Comparison of ENCODE assay signal across 8 mouse cellular contexts in genomic region chrX:20616861-20617175, GRCm38 (mm10). TPM values are rescaled to one million over a fixed set of nuclear protein-coding genes. Genes with fewer than 3 reads are reported as not detected.
A peak's percentile ranks its signal among the peaks of the same experiment; 100 is the strongest.
DNase-seq lines count a peak whose midpoint lies in the region; ATAC-seq and TF ChIP-seq lines count a peak whose summit lies in the region.

No protein-coding gene starts in this region.

- no peaks in the 10 kb centered on the region for H3K27me3 ChIP-seq in testis, adult 2 months (ENCODE audit: control insufficient read depth, insufficient read depth, low read length)
- H3K27me3 ChIP-seq in hindbrain, postnatal 0 days (ENCODE audit: insufficient read depth, low read length) = no peaks in the 10 kb centered on the region
- no peaks in the 10 kb centered on the region for H3K27me3 ChIP-seq in midbrain, embryonic 13.5 days

- no peak for TF ChIP-seq CTCF in testis, adult 2 months (IDR thresholded peaks at IDR 0.05; ENCODE audit: control insufficient read depth, insufficient read depth, insufficient replicate concordance, low read depth, low read length)
- no peak for TF ChIP-seq CTCF in hindbrain, postnatal 0 days (IDR thresholded peaks at IDR 0.05; ENCODE audit: low read depth)

- WGBS in hindbrain, postnatal 0 days = 29% methylated on average over 17 of the region's 17 CpGs
- WGBS in midbrain, embryonic 13.5 days = 24% methylated on average over 17 of the region's 17 CpGs

- H3K36me3 ChIP-seq in testis, adult 2 months (ENCODE audit: control insufficient read depth, insufficient read depth, low read length) = no peaks in the 10 kb centered on the region
- H3K36me3 ChIP-seq in hindbrain, postnatal 0 days (ENCODE audit: insufficient read depth, low read length) = no peaks in the 10 kb centered on the region
- H3K36me3 ChIP-seq in midbrain, embryonic 13.5 days = peaks cover 11% of the 10 kb centered on the region

- peak overlapping the region; percentile 94 for H3K27ac ChIP-seq in testis, adult 2 months (ENCODE audit: control insufficient read depth, insufficient read depth, low read depth, low read length)
- H3K27ac ChIP-seq in hindbrain, postnatal 0 days = peak overlapping the region; percentile 85
- H3K27ac ChIP-seq in midbrain, embryonic 13.5 days = peak overlapping the region; percentile 90

- ATAC-seq in frontal cortex, adult (ENCODE audit: low TSS enrichment) = peak; percentile 53
- peak; percentile 61 for ATAC-seq in hindbrain, postnatal 0 days
- ATAC-seq in midbrain, embryonic 13.5 days = no peak

- no peaks in the 10 kb centered on the region for H3K9me3 ChIP-seq in hindbrain, postnatal 0 days (ENCODE audit: low read length)
- H3K9me3 ChIP-seq in midbrain, embryonic 13.5 days = no peaks in the 10 kb centered on the region

- H3K9ac ChIP-seq in hindbrain, postnatal 0 days (replicated peaks; ENCODE audit: low read length) = peak overlapping the region; percentile 61
- peak overlapping the region; percentile 61 for H3K9ac ChIP-seq in midbrain, embryonic 13.5 days (replicated peaks)

- no peak for DNase-seq in frontal cortex, postnatal 10 days (ENCODE audit: low spot score in 2 of 2)
- DNase-seq in testis, postnatal 14 days (ENCODE audit: low spot score) = no peak
- no peak for DNase-seq in hindbrain, postnatal 0 days (ENCODE audit: low spot score)
- DNase-seq in retina, postnatal 1 day = no peak
- DNase-seq in testis, postnatal 10 days (ENCODE audit: low spot score) = no peak

- peak overlapping the region; percentile 51 for H3K4me2 ChIP-seq in hindbrain, postnatal 0 days (ENCODE audit: low read depth, low read length)
- peak overlapping the region; percentile 59 for H3K4me2 ChIP-seq in midbrain, embryonic 13.5 days (replicated peaks)

- H3K4me3 ChIP-seq in testis, adult 2 months (ENCODE audit: control insufficient read depth, low read depth, low read length) = peak overlapping the region; percentile 95
- H3K4me3 ChIP-seq in hindbrain, postnatal 0 days (ENCODE audit: low read length) = peak overlapping the region; percentile 56
- peak overlapping the region; percentile 56 for H3K4me3 ChIP-seq in midbrain, embryonic 13.5 days (replicated peaks)

- no peak for TF ChIP-seq POLR2A in testis, adult 2 months (IDR thresholded peaks at IDR 0.05; ENCODE audit: control insufficient read depth, low read depth, low read length)

- H3K4me1 ChIP-seq in testis, adult 2 months (ENCODE audit: control insufficient read depth, insufficient read depth, low read length) = peaks cover 4% of the 10 kb centered on the region
- 0 out of 2 replicates have a peak, but pooled peaks cover 4% of the 10 kb centered on the region for H3K4me1 ChIP-seq in hindbrain, postnatal 0 days (ENCODE audit: insufficient read depth, low read length)
- H3K4me1 ChIP-seq in midbrain, embryonic 13.5 days (replicated peaks) = peaks cover 23% of the 10 kb centered on the region

RNA-seq across cellular contexts. Expression of gene Rbm10, which starts 0.5 kb away (rescaled TPM):
- 9.2 and 11.8 TPM in 2 replicates for polyA plus RNA-seq in testis, adult 2 months (2012; rRNA removed)
- total RNA-seq in hindbrain, postnatal 0 days (2014; rRNA removed) = 58.4 and 64.2 TPM in 2 replicates
- polyA plus RNA-seq in hindbrain, postnatal 0 days (2015; fragmentation: Nextera tagmentation; extraction: Ambion mirVana) = 28.9 and 29.5 TPM in 2 replicates
- 72.6 and 81.7 TPM in 2 replicates for polyA plus RNA-seq in midbrain, embryonic 13.5 days (2015; fragmentation: Nextera tagmentation; extraction: Ambion mirVana)

RNA-seq across cellular contexts. Expression of gene Ndufb11, which starts 0.6 kb away (rescaled TPM):
- 18.3 and 23.6 TPM in 2 replicates for polyA plus RNA-seq in testis, adult 2 months (2012; rRNA removed)
- total RNA-seq in hindbrain, postnatal 0 days (2014; rRNA removed) = 94.3 and 150 TPM in 2 replicates
- 325 and 336 TPM in 2 replicates for polyA plus RNA-seq in hindbrain, postnatal 0 days (2015; fragmentation: Nextera tagmentation; extraction: Ambion mirVana)
- 210 and 223 TPM in 2 replicates for polyA plus RNA-seq in midbrain, embryonic 13.5 days (2015; fragmentation: Nextera tagmentation; extraction: Ambion mirVana)

RNA-seq across cellular contexts. Expression of gene Uba1, which starts 41.3 kb away (rescaled TPM):
- polyA plus RNA-seq in testis, adult 2 months (2012; rRNA removed) = 122 and 144 TPM in 2 replicates
- 594 and 667 TPM in 2 replicates for total RNA-seq in hindbrain, postnatal 0 days (2014; rRNA removed)
- 225 and 243 TPM in 2 replicates for polyA plus RNA-seq in hindbrain, postnatal 0 days (2015; fragmentation: Nextera tagmentation; extraction: Ambion mirVana)
- polyA plus RNA-seq in midbrain, embryonic 13.5 days (2015; fragmentation: Nextera tagmentation; extraction: Ambion mirVana) = 418 and 425 TPM in 2 replicates
